Mouse (Mus musculus) central nervous system, embryonic 18 days (tissue): ENCODE data around the gene Apba1. TPM values are rescaled to one million over a fixed set of nuclear protein-coding genes. Genes with fewer than 3 reads are reported as not detected.

Experiments used
- polyA plus RNA-seq: library from polyadenylated mRNA; depleted of rRNA; stranded (reverse); fragments of >200 nt; gene quantifications from 2 replicates; pipeline ENCODE4 v1.2.3, GENCODE M21; 2012; rRNA removed

The Apba1 gene
- 50.8 and 54.3 TPM in 2 replicates for polyA plus RNA-seq

DNA sequence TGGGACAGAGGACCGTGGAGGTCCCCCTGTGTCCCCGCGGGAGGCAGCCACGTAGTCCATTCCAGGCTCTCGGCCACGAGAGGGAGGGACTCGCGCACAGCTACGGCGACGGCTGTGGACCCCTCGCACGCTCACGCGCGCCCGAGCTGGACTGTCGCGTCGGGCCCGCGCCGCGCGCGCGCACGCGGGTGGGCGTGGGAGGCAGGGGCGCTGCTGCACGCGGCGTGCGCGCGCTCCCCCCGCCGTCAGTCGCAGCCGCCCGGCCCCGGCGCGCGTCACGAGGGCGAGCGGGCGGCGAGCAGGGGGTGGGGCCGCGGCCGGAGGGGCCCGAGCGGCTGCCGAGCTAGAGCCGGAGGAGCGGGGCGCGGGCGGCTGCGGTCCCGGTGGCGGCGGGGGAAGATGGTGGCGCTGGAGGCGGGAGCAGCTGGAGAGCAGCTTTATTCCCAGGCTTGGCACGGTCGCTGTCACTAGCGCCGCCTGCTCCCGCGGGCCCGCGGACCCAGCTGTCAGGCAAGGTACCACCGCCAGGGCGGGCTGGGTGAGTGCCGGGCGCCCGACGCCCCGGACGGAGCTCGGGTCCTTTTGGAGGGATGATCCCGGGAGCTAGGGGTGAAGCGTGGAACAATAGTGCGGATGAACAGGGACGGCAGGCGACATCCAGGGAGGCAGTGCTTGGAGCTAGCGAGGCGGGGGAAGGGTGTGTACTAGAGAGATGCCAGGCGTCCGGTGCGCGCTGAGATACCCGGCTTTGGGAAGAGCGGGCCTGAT is at the start of gene Apba1:
Gene Apba1 (plus strand): TSS at position 334 of the 768 bp plus-strand sequence.

Other genes starting within 250 kb of the Apba1 start
- 1.9 and 2.1 TPM in 2 replicates for gene 1700028P14Rik, start 106.1 kb upstream of the Apba1 start, polyA plus RNA-seq
- gene Ptar1, start 71.5 kb upstream of the Apba1 start, polyA plus RNA-seq = 4.6 and 5.0 TPM in 2 replicates